Mouse (Mus musculus) common myeloid progenitor, adult 5-6 weeks (primary cell): ENCODE data around the gene Evi2b. TPM values are rescaled to one million over a fixed set of nuclear protein-coding genes. Genes with fewer than 3 reads are reported as not detected.

ENCODE experiments used
- ATAC-seq: replicated peaks from 2 replicates; pipeline ENCODE4 v1.8.0; 2016; ENCODE audit warnings: low read depth, mild to moderate bottlenecking, moderate TSS enrichment, inconsistent platforms; ENCODE audit not compliant: poor library complexity, severe bottlenecking
- total RNA-seq: library from RNA; stranded (forward); fragments of 200-1000, 187-1606 nt; gene quantifications from 2 replicates; pipeline ENCODE4 v1.2.3, GENCODE M21; 2017

Evi2b gene
- total RNA-seq, 1 experiment from 2014 or later, result 70.6 TPM

GRCm38 (mm10) chr11:79526549-79526948 is 3.0 kb upstream of the Evi2b start:
- ATAC-seq, result no peak

- no peak for ATAC-seq
These were observed 681 bp upstream of the Evi2b start for GRCm38 (mm10) chr11:79524310-79524575.

- no peak for ATAC-seq
These were observed 618 bp downstream of the Evi2b start for GRCm38 (mm10) chr11:79522944-79523343.

- 0 out of 2 replicates have a peak, but pooled peaks have one; percentile 30 for ATAC-seq
These were observed 1.6 kb downstream of the Evi2b start for GRCm38 (mm10) chr11:79521930-79522329.

- no peak for ATAC-seq
These were observed 2.8 kb downstream of the Evi2b start for GRCm38 (mm10) chr11:79520772-79521171.

- ATAC-seq, result peak; percentile 79
These were observed 3.7 kb downstream of the Evi2b start for GRCm38 (mm10) chr11:79519878-79520291.

- no peak for ATAC-seq
These were observed 4.3 kb downstream of the Evi2b start for GRCm38 (mm10) chr11:79519299-79519698.

GRCm38 (mm10) chr11:79515798-79516197 is 7.8 kb downstream of the Evi2b start:
- ATAC-seq, result no peak

- ATAC-seq, result no peak
These were observed 8.2 kb downstream of the Evi2b start for GRCm38 (mm10) chr11:79515331-79515730.

GRCm38 (mm10) chr11:79511970-79512369 is 11.6 kb downstream of the Evi2b start:
- ATAC-seq, result no peak

GRCm38 (mm10) chr11:79504506-79504905 is 19.1 kb downstream of the Evi2b start:
- ATAC-seq, result no peak

- no peak for ATAC-seq
These were observed 19.7 kb downstream of the Evi2b start, which contains the start of gene Omg for GRCm38 (mm10) chr11:79503845-79504244. TSS of gene Omg (minus strand) at chr11:79504084.

- no peak for ATAC-seq
These were observed 20.6 kb downstream of the Evi2b start for GRCm38 (mm10) chr11:79502917-79503316.

GRCm38 (mm10) chr11:79494976-79495800 is 28.4 kb downstream of the Evi2b start:
- no peak for ATAC-seq

GRCm38 (mm10) chr11:79484721-79485120 is 38.8 kb downstream of the Evi2b start:
- ATAC-seq, result no peak

GRCm38 (mm10) chr11:79483876-79484528 is 39.6 kb downstream of the Evi2b start:
- no peak for ATAC-seq

- ATAC-seq, result no peak
These were observed 40.2 kb downstream of the Evi2b start for GRCm38 (mm10) chr11:79483392-79483791.

GRCm38 (mm10) chr11:79468097-79468496 is 55.5 kb downstream of the Evi2b start:
- ATAC-seq, result no peak
